Mouse (Mus musculus): ENCODE measurements around the gene Epha3. TPM values are rescaled to one million over a fixed set of nuclear protein-coding genes. Genes with fewer than 3 reads are reported as not detected.

Epha3 gene
- polyA plus RNA-seq, 1 experiment from 2014 or later = 0.78 TPM

DNA sequence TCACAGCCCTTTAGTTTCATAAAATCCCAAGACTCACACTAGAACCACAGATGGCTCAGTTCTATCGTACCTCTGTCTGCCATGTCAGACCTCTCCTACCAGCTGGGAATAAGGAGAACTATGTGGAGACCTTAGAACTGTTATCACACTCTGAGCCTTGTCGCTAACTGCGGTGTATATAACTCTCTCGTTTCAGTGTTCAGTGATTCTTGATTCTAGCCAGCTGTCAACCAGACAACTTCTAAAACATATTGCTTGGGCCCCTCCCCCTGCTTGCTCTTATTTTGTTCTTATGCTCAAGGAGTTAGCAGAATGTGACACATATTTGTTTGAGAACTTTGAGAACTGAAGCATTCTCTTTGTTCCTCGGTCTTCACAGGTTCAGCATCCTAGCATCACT lies 83.8 kb downstream of the Epha3 start:
- 77% methylated on average over 5 of the region's 5 CpGs for WGBS (ENCODE audit: insufficient replicate concordance)
- H3K27ac ChIP-seq (ENCODE audit: low read depth) = no peak overlapping the region
- H3K9ac ChIP-seq (replicated peaks) = no peak overlapping the region
- no peaks in the 10 kb centered on the region for H3K36me3 ChIP-seq (replicated peaks; ENCODE audit: insufficient read depth, low read length)
- TF ChIP-seq CTCF (IDR thresholded peaks at IDR 0.05; ENCODE audit: low read depth) (no peak), EP300 (IDR thresholded peaks at IDR 0.05; ENCODE audit: low read depth) (no peak)
- ATAC-seq (no peak), DNase-seq (no peak)
- no peak overlapping the region for H3K4me3 ChIP-seq (ENCODE audit: low read depth, low read length)
- H3K4me1 ChIP-seq (ENCODE audit: insufficient read depth) = no peaks in the 10 kb centered on the region
- no peaks in the 10 kb centered on the region for H3K27me3 ChIP-seq (ENCODE audit: insufficient read depth, low read length)
- H3K4me2 ChIP-seq (ENCODE audit: low read depth, low read length) = no peak overlapping the region
- H3K9me3 ChIP-seq (ENCODE audit: low read length) = no peaks in the 10 kb centered on the region

DNA sequence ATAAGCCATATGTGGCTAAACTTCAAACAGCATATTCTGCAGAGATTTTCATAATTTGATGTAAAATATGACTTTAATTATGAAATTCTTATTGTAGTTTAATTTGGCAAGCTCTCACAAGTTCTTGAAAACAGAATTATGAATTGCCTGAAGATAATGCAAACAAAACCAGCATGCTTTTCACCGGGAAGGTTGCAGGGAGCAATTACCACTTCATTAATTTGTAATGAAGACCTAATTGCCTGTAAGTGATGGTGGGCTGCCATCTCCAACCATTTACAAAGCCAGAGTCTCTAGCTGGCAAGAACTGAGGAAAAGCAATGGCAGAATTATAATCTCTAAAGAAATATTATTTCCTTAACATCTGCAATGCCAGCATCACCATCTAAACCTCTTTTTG lies 86.2 kb downstream of the Epha3 start:
- Histone ChIP-seq H3K4me1 (ENCODE audit: insufficient read depth) (no peaks in the 10 kb centered on the region), H3K36me3 (replicated peaks; ENCODE audit: insufficient read depth, low read length) (no peaks in the 10 kb centered on the region), H3K9ac (replicated peaks) (no peak overlapping the region), H3K27me3 (ENCODE audit: insufficient read depth, low read length) (no peaks in the 10 kb centered on the region), H3K27ac (ENCODE audit: low read depth) (no peak overlapping the region), H3K9me3 (ENCODE audit: low read length) (no peaks in the 10 kb centered on the region), H3K4me2 (ENCODE audit: low read depth, low read length) (no peak overlapping the region), H3K4me3 (ENCODE audit: low read depth, low read length) (no peak overlapping the region)
- ATAC-seq (no peak), DNase-seq (no peak)
- WGBS (ENCODE audit: insufficient replicate concordance) = 69% methylated on average over 1 of the region's 1 CpGs
- TF ChIP-seq CTCF (IDR thresholded peaks at IDR 0.05; ENCODE audit: low read depth) (no peak), EP300 (IDR thresholded peaks at IDR 0.05; ENCODE audit: low read depth) (no peak)

DNA sequence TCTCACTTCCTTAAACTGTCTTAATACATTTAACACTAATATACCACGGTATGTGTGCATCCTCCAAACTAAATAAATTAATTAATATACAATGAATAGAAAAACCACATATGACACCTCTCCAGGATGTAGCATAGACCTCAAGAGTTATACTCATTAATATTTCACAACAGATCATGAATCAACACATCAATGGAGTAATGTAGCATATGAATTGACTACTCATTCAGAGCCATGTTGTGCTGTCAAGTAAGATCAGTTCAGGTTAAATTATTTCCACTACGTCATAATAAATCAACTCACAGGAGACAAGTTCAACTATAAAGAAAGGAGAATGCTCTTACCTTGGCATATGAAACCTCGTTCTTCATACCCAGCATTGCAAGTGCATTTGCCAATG lies 91.4 kb downstream of the Epha3 start:
- DNase-seq (no peak), ATAC-seq (no peak)
- H3K9me3 ChIP-seq (ENCODE audit: low read length) = no peaks in the 10 kb centered on the region
- 81% methylated on average over 3 of the region's 3 CpGs for WGBS (ENCODE audit: insufficient replicate concordance)
- no peak overlapping the region for H3K4me3 ChIP-seq (ENCODE audit: low read depth, low read length)
- TF ChIP-seq EP300 (IDR thresholded peaks at IDR 0.05; ENCODE audit: low read depth) (no peak), CTCF (IDR thresholded peaks at IDR 0.05; ENCODE audit: low read depth) (no peak)
- no peaks in the 10 kb centered on the region for H3K4me1 ChIP-seq (ENCODE audit: insufficient read depth)
- H3K36me3 ChIP-seq (replicated peaks; ENCODE audit: insufficient read depth, low read length) = no peaks in the 10 kb centered on the region
- no peak overlapping the region for H3K27ac ChIP-seq (ENCODE audit: low read depth)
- no peak overlapping the region for H3K9ac ChIP-seq (replicated peaks)
- H3K27me3 ChIP-seq (ENCODE audit: insufficient read depth, low read length) = no peaks in the 10 kb centered on the region
- H3K4me2 ChIP-seq (ENCODE audit: low read depth, low read length) = no peak overlapping the region

DNA sequence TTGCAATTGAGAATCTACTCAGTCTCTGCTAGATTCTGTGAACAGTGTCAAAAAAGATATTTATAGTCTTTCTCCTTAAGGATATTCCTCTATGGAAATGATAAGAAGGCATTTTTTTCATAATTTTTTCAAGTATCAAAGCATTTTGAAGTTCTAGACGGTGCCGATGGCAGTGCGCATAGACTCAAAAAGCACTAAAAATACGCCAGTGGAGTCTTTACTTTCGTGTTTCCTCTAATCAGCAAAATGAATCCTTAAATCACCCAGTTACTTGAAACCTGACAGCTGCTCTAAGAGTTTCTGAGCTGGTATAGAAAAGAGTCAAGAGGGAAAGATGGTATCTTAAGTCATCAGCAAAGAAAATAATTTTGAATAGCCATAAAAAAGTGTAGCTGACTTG lies 96.4 kb downstream of the Epha3 start:
- H3K36me3 ChIP-seq (replicated peaks; ENCODE audit: insufficient read depth, low read length) = no peaks in the 10 kb centered on the region
- no peak overlapping the region for H3K9ac ChIP-seq (replicated peaks)
- H3K27me3 ChIP-seq (ENCODE audit: insufficient read depth, low read length) = no peaks in the 10 kb centered on the region
- DNase-seq (no peak), ATAC-seq (no peak)
- H3K4me1 ChIP-seq (ENCODE audit: insufficient read depth) = no peaks in the 10 kb centered on the region
- H3K27ac ChIP-seq (ENCODE audit: low read depth) = no peak overlapping the region
- no peaks in the 10 kb centered on the region for H3K9me3 ChIP-seq (ENCODE audit: low read length)
- no peak for TF ChIP-seq CTCF (IDR thresholded peaks at IDR 0.05; ENCODE audit: low read depth)
- no peak for TF ChIP-seq EP300 (IDR thresholded peaks at IDR 0.05; ENCODE audit: low read depth)
- no peak overlapping the region for H3K4me2 ChIP-seq (ENCODE audit: low read depth, low read length)
- no peak overlapping the region for H3K4me3 ChIP-seq (ENCODE audit: low read depth, low read length)
- WGBS (ENCODE audit: insufficient replicate concordance) = 74% methylated on average over 5 of the region's 5 CpGs

DNA sequence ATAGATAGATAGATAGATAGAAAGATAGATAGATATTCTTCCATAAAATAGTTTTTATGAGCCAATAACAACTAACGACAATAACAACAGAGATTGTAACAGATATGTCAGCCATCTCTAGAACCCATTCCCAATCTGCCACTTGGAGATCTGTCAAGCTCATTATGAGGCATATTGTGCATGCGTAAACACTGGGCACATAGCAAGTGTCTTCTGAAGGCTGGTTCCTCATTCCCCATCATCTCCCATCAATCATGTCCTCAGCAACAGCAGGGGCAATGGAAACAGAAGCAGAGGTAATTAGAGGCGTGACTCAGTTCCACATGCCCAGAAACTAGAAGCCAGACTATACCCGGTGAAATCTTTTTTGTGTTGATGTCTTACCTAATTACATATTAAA lies 102.8 kb downstream of the Epha3 start:
- DNase-seq (no peak), ATAC-seq (no peak)
- no peaks in the 10 kb centered on the region for H3K27me3 ChIP-seq (ENCODE audit: insufficient read depth, low read length)
- no peaks in the 10 kb centered on the region for H3K4me1 ChIP-seq (ENCODE audit: insufficient read depth)
- no peak overlapping the region for H3K4me3 ChIP-seq (ENCODE audit: low read depth, low read length)
- WGBS (ENCODE audit: insufficient replicate concordance) = 73% methylated on average over 4 of the region's 4 CpGs
- no peak for TF ChIP-seq EP300 (IDR thresholded peaks at IDR 0.05; ENCODE audit: low read depth)
- TF ChIP-seq CTCF (IDR thresholded peaks at IDR 0.05; ENCODE audit: low read depth) = no peak
- H3K36me3 ChIP-seq (replicated peaks; ENCODE audit: insufficient read depth, low read length) = no peaks in the 10 kb centered on the region
- no peaks in the 10 kb centered on the region for H3K9me3 ChIP-seq (ENCODE audit: low read length)
- no peak overlapping the region for H3K9ac ChIP-seq (replicated peaks)
- H3K4me2 ChIP-seq (ENCODE audit: low read depth, low read length) = no peak overlapping the region
- no peak overlapping the region for H3K27ac ChIP-seq (ENCODE audit: low read depth)

DNA sequence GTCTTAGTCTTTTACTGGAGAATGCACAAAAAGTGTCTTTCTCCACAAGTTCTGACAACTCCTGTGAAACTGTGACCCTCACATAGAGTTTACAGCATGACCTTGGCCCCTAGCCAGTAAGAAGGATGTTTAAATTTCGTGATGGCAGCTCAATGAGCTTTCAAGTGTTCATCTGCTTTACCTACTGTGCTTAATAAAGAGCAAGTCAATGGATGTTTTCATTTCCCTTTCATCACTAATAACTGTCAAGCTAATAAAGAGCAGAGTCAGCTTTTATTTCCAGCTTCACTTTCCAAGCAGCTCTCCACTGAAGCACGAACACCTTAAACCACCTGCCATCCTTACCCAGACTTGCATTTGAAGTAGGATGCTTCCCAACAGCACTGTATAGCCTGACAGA lies 103.9 kb downstream of the Epha3 start:
- no peak for TF ChIP-seq EP300 (IDR thresholded peaks at IDR 0.05; ENCODE audit: low read depth)
- no peak for TF ChIP-seq CTCF (IDR thresholded peaks at IDR 0.05; ENCODE audit: low read depth)
- Histone ChIP-seq H3K27ac (ENCODE audit: low read depth) (no peak overlapping the region), H3K9me3 (ENCODE audit: low read length) (no peaks in the 10 kb centered on the region), H3K4me1 (ENCODE audit: insufficient read depth) (no peaks in the 10 kb centered on the region), H3K27me3 (ENCODE audit: insufficient read depth, low read length) (no peaks in the 10 kb centered on the region), H3K9ac (replicated peaks) (no peak overlapping the region), H3K36me3 (replicated peaks; ENCODE audit: insufficient read depth, low read length) (no peaks in the 10 kb centered on the region), H3K4me3 (ENCODE audit: low read depth, low read length) (no peak overlapping the region), H3K4me2 (ENCODE audit: low read depth, low read length) (no peak overlapping the region)
- 57% methylated on average over 2 of the region's 2 CpGs for WGBS (ENCODE audit: insufficient replicate concordance)
- ATAC-seq = no peak
- DNase-seq = no peak

DNA sequence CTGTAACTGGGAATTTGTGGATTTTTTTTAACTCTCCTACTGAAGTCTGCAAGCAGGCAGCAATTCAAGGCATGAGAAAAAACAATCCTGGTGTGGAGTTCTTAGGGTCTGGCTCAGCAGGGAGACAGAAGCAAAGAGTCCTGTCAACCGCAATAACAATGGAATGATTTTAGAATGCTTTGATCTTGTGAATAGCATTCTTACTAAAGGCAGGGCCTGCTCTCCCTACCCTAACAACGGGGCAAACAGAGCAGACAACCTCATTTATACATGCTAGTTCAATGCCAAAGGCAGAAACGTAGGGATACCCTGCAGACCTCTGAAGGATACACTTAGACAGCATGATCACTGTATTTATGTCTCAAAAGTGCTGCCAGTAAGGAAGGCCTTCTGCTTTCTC lies 110.9 kb downstream of the Epha3 start:
- ATAC-seq (no peak), DNase-seq (no peak)
- Histone ChIP-seq H3K9me3 (ENCODE audit: low read length) (no peaks in the 10 kb centered on the region), H3K9ac (replicated peaks) (no peak overlapping the region), H3K4me2 (ENCODE audit: low read depth, low read length) (no peak overlapping the region), H3K27ac (ENCODE audit: low read depth) (no peak overlapping the region), H3K36me3 (replicated peaks; ENCODE audit: insufficient read depth, low read length) (no peaks in the 10 kb centered on the region), H3K4me1 (ENCODE audit: insufficient read depth) (no peaks in the 10 kb centered on the region), H3K4me3 (ENCODE audit: low read depth, low read length) (no peak overlapping the region), H3K27me3 (ENCODE audit: insufficient read depth, low read length) (no peaks in the 10 kb centered on the region)
- WGBS (ENCODE audit: insufficient replicate concordance) = 19% methylated on average over 3 of the region's 3 CpGs
- TF ChIP-seq EP300 (IDR thresholded peaks at IDR 0.05; ENCODE audit: low read depth) (no peak), CTCF (IDR thresholded peaks at IDR 0.05; ENCODE audit: low read depth) (no peak)

Data from liver, postnatal 0 days (tissue).